In the genomic region with DNA sequence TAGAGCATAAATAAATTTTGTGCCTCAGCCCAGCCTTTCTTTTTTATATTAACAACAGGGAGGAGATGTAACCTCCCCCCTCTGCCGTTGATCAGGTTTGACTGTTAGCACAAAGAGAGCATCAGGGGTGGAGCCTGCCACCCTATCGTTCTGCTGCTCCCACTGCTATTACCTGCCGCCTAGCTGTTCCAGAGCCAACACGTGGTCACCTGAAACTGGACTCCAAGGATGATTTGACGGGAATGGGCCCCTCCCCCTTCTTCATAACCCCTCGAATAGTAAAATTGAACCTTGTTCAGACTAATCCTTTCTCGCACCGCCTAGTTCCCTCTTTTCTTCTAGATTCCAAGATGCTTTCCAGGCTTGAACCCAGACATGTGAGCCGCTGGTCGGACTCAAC, we compare ENCODE assay signal across 26 mouse cellular contexts. TPM values are rescaled to one million over a fixed set of nuclear protein-coding genes. Genes with fewer than 3 reads are reported as not detected.
DNase-seq lines count a peak whose midpoint lies in the region; ATAC-seq and TF ChIP-seq lines count a peak whose summit lies in the region.
"Had no signal": no experiment of that assay in that cellular context is flagged by ENCODE, and none has a peak within 500 bp of the region (broad histone marks: within the 10 kb centered on the region; RNA-seq: fewer than 3 reads in every experiment).

No protein-coding gene starts in this region.

- no peaks in the 10 kb centered on the region for H3K36me3 ChIP-seq in kidney, adult 2 months (ENCODE audit: control insufficient read depth, insufficient read depth, low read length)
- H3K36me3 ChIP-seq in kidney, embryonic 15.5 days: no peaks in the 10 kb centered on the region
- no peaks in the 10 kb centered on the region for H3K36me3 ChIP-seq in ES-E14 (ENCODE audit: control insufficient read depth, insufficient read depth, low read length, poor library complexity, severe bottlenecking)
- H3K36me3 ChIP-seq in midbrain, embryonic 16.5 days (ENCODE audit: control insufficient read depth, insufficient read depth, low read length): no peaks in the 10 kb centered on the region
- H3K36me3 ChIP-seq: G1E; heart, embryonic 13.5 days had no signal

- WGBS in kidney, adult 2 months: 64% methylated on average over 10 of the region's 10 CpGs
- WGBS in kidney, embryonic 15.5 days: 90% methylated on average over 10 of the region's 10 CpGs
- 93% methylated on average over 10 of the region's 10 CpGs for WGBS in midbrain, embryonic 16.5 days

- in situ Hi-C loops in ES-E14 (cut with MboI; ENCODE audit: low sequenced_read_pairs in 2 of 2, unreplicated experiment in 2 of 2): no loop called here

- TF ChIP-seq CTCF in kidney, adult 2 months (conservative IDR thresholded peaks at IDR 0.05; ENCODE audit: insufficient read depth, insufficient read length, low read depth, low read length): no peak

- H3K9ac ChIP-seq in kidney, embryonic 15.5 days: no peak overlapping the region
- H3K9ac ChIP-seq in ES-E14 (ENCODE audit: insufficient read depth, low read depth, low read length, poor library complexity, severe bottlenecking): no peak overlapping the region
- H3K9ac ChIP-seq in midbrain, embryonic 16.5 days (ENCODE audit: low read depth, low read length): no peak overlapping the region
- H3K9ac ChIP-seq: forebrain, embryonic 13.5 days; heart, embryonic 13.5 days; hindbrain, embryonic 14.5 days had no signal

- H3K27me3 ChIP-seq in kidney, adult 2 months (replicated peaks; ENCODE audit: control insufficient read depth, insufficient read depth, low read length): no peaks in the 10 kb centered on the region
- H3K27me3 ChIP-seq in kidney, embryonic 15.5 days: no peaks in the 10 kb centered on the region
- H3K27me3 ChIP-seq in midbrain, embryonic 16.5 days (ENCODE audit: control insufficient read depth, insufficient read depth, low read depth, low read length): no peaks in the 10 kb centered on the region
- H3K27me3 ChIP-seq: forebrain, embryonic 13.5 days; heart, embryonic 13.5 days; Patski had no signal

- H3K4me2 ChIP-seq in kidney, embryonic 15.5 days: no peak overlapping the region
- no peak overlapping the region for H3K4me2 ChIP-seq in midbrain, embryonic 16.5 days (ENCODE audit: low read length)
- H3K4me2 ChIP-seq: forebrain, embryonic 13.5 days; heart, embryonic 13.5 days; hindbrain, embryonic 14.5 days had no signal

- DNase-seq in kidney, adult 2 months: peak; percentile 62
- peak; percentile 19 to 54 for DNase-seq in kidney, postnatal 36 days
- no peak for DNase-seq in kidney, postnatal 10 days
- no peak for DNase-seq in ES-E14 (ENCODE audit: low read depth, low spot score)
- DNase-seq: adrenal gland, adult 2 months; adrenal gland, postnatal 14 days; cerebellum, adult 11 months; cerebellum, adult 2 months; cerebellum, postnatal 10 days; gastrocnemius, postnatal 10 days; gastrocnemius, postnatal 36 days; heart, adult 2 months; heart, postnatal 14 days; heart, postnatal 4 days had no signal

- no peak for TF ChIP-seq POLR2A in kidney, adult 2 months (IDR thresholded peaks at IDR 0.05; ENCODE audit: low read depth, low read length)

- H3K4me1 ChIP-seq in kidney, adult 2 months (ENCODE audit: control insufficient read depth, insufficient read depth, low read length): peaks cover 7% of the 10 kb centered on the region; the same call in 1 of the 2 replicates
- no peaks in the 10 kb centered on the region for H3K4me1 ChIP-seq in kidney, embryonic 15.5 days
- no peaks in the 10 kb centered on the region for H3K4me1 ChIP-seq in ES-E14 (ENCODE audit: control insufficient read depth in 2 of 2, insufficient read depth in 2 of 2, low read length in 2 of 2, poor library complexity in 1 of 2)
- H3K4me1 ChIP-seq in midbrain, embryonic 16.5 days (ENCODE audit: control insufficient read depth, insufficient read depth, low read length): no peaks in the 10 kb centered on the region
- H3K4me1 ChIP-seq: forebrain, embryonic 10.5 days; forebrain, embryonic 13.5 days; heart, embryonic 10.5 days; heart, embryonic 13.5 days had no signal

- H3K9me3 ChIP-seq in kidney, embryonic 15.5 days (replicated peaks): peaks cover 6% of the 10 kb centered on the region
- H3K9me3 ChIP-seq in ES-E14 (ENCODE audit: control insufficient read depth, insufficient read depth, low read depth, low read length): no peaks in the 10 kb centered on the region
- peaks cover 8% of the 10 kb centered on the region; the same call in 1 of the 2 replicates for H3K9me3 ChIP-seq in midbrain, embryonic 16.5 days (replicated peaks; ENCODE audit: control insufficient read depth, low read length, poor library complexity, severe bottlenecking)
- H3K9me3 ChIP-seq: G1E had no signal

- no peak for ATAC-seq in kidney, embryonic 15.5 days (replicated peaks; ENCODE audit: low FRiP score)
- no peak for ATAC-seq in midbrain, embryonic 16.5 days
- ATAC-seq: CD4-positive, CD25-positive, alpha-beta regulatory T cell, adult 4 months; forebrain, embryonic 13.5 days; forebrain, embryonic 16.5 days; hindbrain, postnatal 0 days; Patski had no signal

- H3K27ac ChIP-seq in kidney, adult 2 months (ENCODE audit: insufficient read depth, low read depth, low read length): peak overlapping the region; percentile 50
- H3K27ac ChIP-seq in kidney, embryonic 15.5 days: no peak overlapping the region
- 0 out of 2 replicates have a peak overlapping the region, but pooled peaks have one; percentile 10 for H3K27ac ChIP-seq in ES-E14 (ENCODE audit: insufficient read depth, low read depth, low read length, poor library complexity, severe bottlenecking)
- no peak overlapping the region for H3K27ac ChIP-seq in midbrain, embryonic 16.5 days (ENCODE audit: low read length)
- H3K27ac ChIP-seq: forebrain, embryonic 10.5 days; forebrain, embryonic 13.5 days; heart, adult 2 months; heart, embryonic 10.5 days; heart, embryonic 13.5 days; hindbrain, embryonic 14.5 days; hindbrain, postnatal 0 days had no signal

- no peak overlapping the region for H3K4me3 ChIP-seq in kidney, adult 2 months (ENCODE audit: insufficient read depth, low read depth, low read length)
- H3K4me3 ChIP-seq in kidney, embryonic 15.5 days (replicated peaks): no peak overlapping the region
- no peak overlapping the region for H3K4me3 ChIP-seq in ES-E14 (ENCODE audit: insufficient read depth in 1 of 2, low read depth in 1 of 2, low read length in 2 of 2, poor library complexity in 1 of 2, severe bottlenecking in 1 of 2)
- no peak overlapping the region for H3K4me3 ChIP-seq in midbrain, embryonic 16.5 days (ENCODE audit: low read depth, low read length)
- H3K4me3 ChIP-seq: forebrain, embryonic 10.5 days; forebrain, embryonic 13.5 days; heart, adult 2 months; heart, embryonic 10.5 days; heart, embryonic 13.5 days had no signal

TF ChIP-seq in ES-E14, 5 proteins besides CTCF, POLR2A, EP300 and RAD21:
- no peak for TF ChIP-seq HCFC1 (IDR thresholded peaks at IDR 0.05; ENCODE audit: borderline replicate concordance, insufficient read depth, low read length)
- no peak for TF ChIP-seq ZNF384 (IDR thresholded peaks at IDR 0.05; ENCODE audit: low read depth, low read length)
- TF ChIP-seq MAFK (IDR thresholded peaks at IDR 0.05; ENCODE audit: insufficient read depth, low read depth, low read length): no peak
- no peak for TF ChIP-seq CHD2 (IDR thresholded peaks at IDR 0.05; ENCODE audit: low read depth, low read length)
- no peak for TF ChIP-seq ZC3H11A (IDR thresholded peaks at IDR 0.05; ENCODE audit: borderline replicate concordance, low read depth, low read length)
TF ChIP-seq in ES-E14: peak in this region for 0.

RNA-seq across cellular contexts. Expression of gene Plod2, which starts 21.3 kb away (rescaled TPM):
- polyA plus RNA-seq in kidney, adult 2 months (2012; rRNA removed): 11.3 and 11.4 TPM in 2 replicates
- 41.5 and 41.9 TPM in 2 replicates for polyA plus RNA-seq in kidney, embryonic 15.5 days (2015; fragmentation: Nextera tagmentation; extraction: Ambion mirVana)
- total RNA-seq in ES-E14 (2012; rRNA removed): 97.7 and 98.7 TPM in 2 replicates
- 12.1 and 12.8 TPM in 2 replicates for polyA plus RNA-seq in midbrain, embryonic 16.5 days (2015; fragmentation: Nextera tagmentation; extraction: Ambion mirVana)

Comparison
In these comparisons a context has a peak if more than half of its experiments do, and no peak if none do; other contexts are left out.
1. DNase-seq: peak in kidney, adult 2 months (single experiment) and kidney, postnatal 36 days (2 of 2); none in kidney, postnatal 10 days (single experiment) and ES-E14 (single experiment).
2. H3K27ac ChIP-seq: peak in kidney, adult 2 months (single experiment) and ES-E14 (single experiment); none in kidney, embryonic 15.5 days (single experiment) and midbrain, embryonic 16.5 days (single experiment).